Mouse (Mus musculus) forebrain, embryonic 14.5 days (tissue): ENCODE results near the gene Vgll2. TPM values are rescaled to one million over a fixed set of nuclear protein-coding genes. Genes with fewer than 3 reads are reported as not detected.
A peak's percentile ranks its signal among the peaks of the same experiment; 100 is the strongest.

ENCODE experiments used
- ATAC-seq: fragments of 200-750 bp; cut with Nextera tagmentation; 2 replicates; pipeline ENCODE4 v1.8.0; 2017; ENCODE audit warnings: mild to moderate bottlenecking, moderate library complexity
- DNase-seq: peaks from one replicate; pipeline ENCODE4 v3.0.0-alpha.2; 2015; ENCODE audit warnings: low spot score
- H3K27ac ChIP-seq: fragments of 300-500 bp; sonication (generic); 2 replicates; pipeline ENCODE4 v1.5.1; 2014; ENCODE audit warnings: low read depth, mild to moderate bottlenecking, control low read depth, low read length, moderate library complexity
- H3K27me3 ChIP-seq: fragments of 300-500 bp; sonication (generic); replicated peaks from 2 replicates; pipeline ENCODE4 v1.6.1; 2014; ENCODE audit warnings: low read length, control low read depth, mixed read lengths; ENCODE audit not compliant: control insufficient read depth, insufficient read depth
- H3K36me3 ChIP-seq: fragments of 300-500 bp; sonication (generic); 2 replicates; pipeline ENCODE4 v1.6.1; 2014; ENCODE audit warnings: low read length, control low read depth; ENCODE audit not compliant: control insufficient read depth, insufficient read depth
- H3K4me1 ChIP-seq: fragments of 300-500 bp; sonication (generic); 2 replicates; pipeline ENCODE4 v1.6.1; 2014; ENCODE audit warnings: antibody characterized with exemption, low read length, control low read depth; ENCODE audit not compliant: control insufficient read depth, insufficient read depth
- H3K4me2 ChIP-seq: fragments of 300-500 bp; sonication (generic); 2 replicates; pipeline ENCODE4 v1.6.1; 2014; ENCODE audit warnings: mild to moderate bottlenecking, control low read depth, low read length
- H3K4me3 ChIP-seq: fragments of 300-500 bp; sonication (generic); 2 replicates; pipeline ENCODE4 v1.5.1; 2014; ENCODE audit warnings: low read depth, low read length, control low read depth
- H3K9ac ChIP-seq: fragments of 300-500 bp; sonication (generic); 2 replicates; pipeline ENCODE4 v1.6.1; 2014; ENCODE audit warnings: mild to moderate bottlenecking, low read length, control low read depth, moderate library complexity
- H3K9me3 ChIP-seq: fragments of 300-500 bp; sonication (generic); replicated peaks from 2 replicates; pipeline ENCODE4 v1.6.1; 2016; ENCODE audit warnings: low read length, control low read depth, mixed read lengths; ENCODE audit not compliant: control insufficient read depth
- WGBS: fragments of 180-500 bp; shearing (Covaris S2); extraction: QIAGEN DNeasy Blood & Tissue Kit; methylation state at CpG from one replicate; pipeline ENCODE4 v1.1.7; 2014; 5-methylcytosine and 5-hydroxymethylcytosine counted together
- polyA plus RNA-seq: library from polyadenylated mRNA; unstranded; fragments of >200 nt; fragmentation: Nextera tagmentation; extraction: Ambion mirVana; gene quantifications from 2 replicates; pipeline ENCODE4 v1.2.1, GENCODE M21; 2014

Gene Vgll2
- polyA plus RNA-seq, 1 experiment from 2014 or later: 1.0 TPM

DNA sequence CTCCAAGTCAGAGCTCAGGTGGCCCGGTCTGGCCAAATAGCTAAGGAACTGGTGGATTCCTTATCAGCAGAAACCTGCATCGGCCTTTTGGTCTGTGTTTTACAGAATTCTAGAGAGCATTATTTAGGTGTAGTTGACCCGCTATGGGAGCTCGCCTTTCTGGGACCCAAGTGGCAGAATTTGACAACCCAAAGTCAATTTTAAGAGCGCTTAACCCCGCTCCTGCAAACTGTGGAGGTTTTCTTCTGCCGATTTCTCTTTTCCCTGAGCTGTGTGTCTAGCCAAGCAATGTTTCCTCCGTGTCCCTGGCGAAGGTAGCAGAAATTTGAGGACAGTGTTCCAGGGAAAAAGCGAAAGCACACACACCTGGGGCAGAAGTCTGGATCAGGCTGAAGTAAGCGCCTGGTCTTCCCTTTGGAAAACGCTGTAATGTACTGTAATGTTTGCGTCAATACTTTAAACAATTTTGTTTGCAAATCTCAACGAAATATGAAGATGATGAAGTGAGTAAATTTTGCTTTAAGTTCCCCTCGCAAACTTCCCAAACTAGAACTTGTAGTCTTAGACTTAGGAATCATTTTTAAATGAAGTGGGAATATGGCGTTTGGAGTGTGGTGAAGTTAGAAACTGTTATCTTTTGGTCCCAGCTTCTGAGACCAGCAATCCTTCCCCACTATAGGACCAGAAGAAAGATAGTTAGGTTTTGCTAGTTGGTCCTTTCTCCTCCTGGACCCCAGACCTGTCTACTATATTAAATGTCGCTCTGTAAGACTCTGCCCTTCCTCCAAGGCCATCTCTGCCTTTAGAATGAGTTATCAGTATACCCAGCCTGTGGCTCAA lies 1.1 kb downstream of the Vgll2 start:
- no peak for ATAC-seq
- DNase-seq: no peak
- Histone ChIP-seq H3K4me2 (peak overlapping the region; percentile 95), H3K4me1 (peaks cover 4% of the 10 kb centered on the region; the same call in 1 of the 2 replicates), H3K36me3 (no peaks in the 10 kb centered on the region), H3K4me3 (peak overlapping the region; percentile 45), H3K9me3 (no peaks in the 10 kb centered on the region), H3K27ac (no peak overlapping the region), H3K9ac (no peak overlapping the region; the same call in 1 of the 2 replicates), H3K27me3 (peaks cover 86% of the 10 kb centered on the region)
- 4% methylated on average over 17 of the region's 17 CpGs for WGBS

- Histone ChIP-seq H3K9ac (no peak overlapping the region), H3K27me3 (peaks cover 89% of the 10 kb centered on the region), H3K36me3 (no peaks in the 10 kb centered on the region), H3K9me3 (no peaks in the 10 kb centered on the region), H3K4me3 (no peak overlapping the region), H3K4me2 (no peak overlapping the region), H3K4me1 (peaks cover 4% of the 10 kb centered on the region; the same call in 1 of the 2 replicates), H3K27ac (no peak overlapping the region)
- DNase-seq (no peak), ATAC-seq (no peak)
- WGBS: 7% methylated on average over 2 of the region's 2 CpGs
These were observed 1.7 kb downstream of the Vgll2 start for GRCm38 (mm10) chr10:52024053-52024410.

GRCm38 (mm10) chr10:52025291-52025690 lies 3.0 kb downstream of the Vgll2 start:
- H3K4me3 ChIP-seq: no peak overlapping the region
- no peak overlapping the region for H3K27ac ChIP-seq
- WGBS: 0% methylated on average over 1 of the region's 1 CpGs
- H3K27me3 ChIP-seq: peaks cover 96% of the 10 kb centered on the region
- H3K9me3 ChIP-seq: no peaks in the 10 kb centered on the region
- H3K9ac ChIP-seq: no peak overlapping the region
- H3K4me1 ChIP-seq: peaks cover 4% of the 10 kb centered on the region; the same call in 1 of the 2 replicates
- no peak overlapping the region for H3K4me2 ChIP-seq
- no peak for ATAC-seq
- no peaks in the 10 kb centered on the region for H3K36me3 ChIP-seq
- DNase-seq: no peak

DNA sequence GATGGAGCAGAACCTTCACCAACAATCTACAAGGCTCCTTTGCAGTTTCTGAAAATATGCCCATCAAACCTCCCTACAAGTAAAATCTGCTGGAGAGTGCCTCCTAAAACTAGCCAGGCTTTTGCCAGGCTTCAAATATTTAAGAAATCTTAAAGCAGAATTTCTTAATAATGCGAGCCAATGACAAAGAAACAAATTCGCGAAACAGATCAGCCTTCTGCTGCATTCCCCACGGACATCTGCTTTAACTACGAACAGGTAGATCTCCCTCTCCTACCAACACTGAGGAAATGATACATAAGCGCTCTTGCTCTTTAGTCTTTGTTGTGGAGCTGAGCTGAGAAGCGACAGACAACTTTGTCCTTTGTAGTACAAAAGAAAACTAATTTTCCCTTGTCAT lies 3.5 kb downstream of the Vgll2 start:
- Histone ChIP-seq H3K4me3 (no peak overlapping the region), H3K9ac (no peak overlapping the region), H3K27ac (no peak overlapping the region), H3K36me3 (no peaks in the 10 kb centered on the region), H3K9me3 (no peaks in the 10 kb centered on the region), H3K4me1 (peaks cover 4% of the 10 kb centered on the region; the same call in 1 of the 2 replicates), H3K27me3 (peaks cover 94% of the 10 kb centered on the region), H3K4me2 (no peak overlapping the region)
- WGBS: 5% methylated on average over 7 of the region's 7 CpGs
- ATAC-seq: no peak
- DNase-seq: no peak

- 1% methylated on average over 60 of the region's 68 CpGs for WGBS
- peak overlapping the region; percentile 41 for H3K4me3 ChIP-seq
- peak overlapping the region; percentile 83 for H3K4me2 ChIP-seq
- H3K9me3 ChIP-seq: no peaks in the 10 kb centered on the region
- no peak overlapping the region for H3K27ac ChIP-seq
- ATAC-seq (peak; percentile 63), DNase-seq (no peak)
- H3K9ac ChIP-seq: peak overlapping the region; percentile 53
- H3K36me3 ChIP-seq: no peaks in the 10 kb centered on the region
- peaks cover 91% of the 10 kb centered on the region for H3K27me3 ChIP-seq
- no peaks in the 10 kb centered on the region for H3K4me1 ChIP-seq
These were observed 5.1 kb downstream of the Vgll2 start for GRCm38 (mm10) chr10:52027161-52028035.

DNA sequence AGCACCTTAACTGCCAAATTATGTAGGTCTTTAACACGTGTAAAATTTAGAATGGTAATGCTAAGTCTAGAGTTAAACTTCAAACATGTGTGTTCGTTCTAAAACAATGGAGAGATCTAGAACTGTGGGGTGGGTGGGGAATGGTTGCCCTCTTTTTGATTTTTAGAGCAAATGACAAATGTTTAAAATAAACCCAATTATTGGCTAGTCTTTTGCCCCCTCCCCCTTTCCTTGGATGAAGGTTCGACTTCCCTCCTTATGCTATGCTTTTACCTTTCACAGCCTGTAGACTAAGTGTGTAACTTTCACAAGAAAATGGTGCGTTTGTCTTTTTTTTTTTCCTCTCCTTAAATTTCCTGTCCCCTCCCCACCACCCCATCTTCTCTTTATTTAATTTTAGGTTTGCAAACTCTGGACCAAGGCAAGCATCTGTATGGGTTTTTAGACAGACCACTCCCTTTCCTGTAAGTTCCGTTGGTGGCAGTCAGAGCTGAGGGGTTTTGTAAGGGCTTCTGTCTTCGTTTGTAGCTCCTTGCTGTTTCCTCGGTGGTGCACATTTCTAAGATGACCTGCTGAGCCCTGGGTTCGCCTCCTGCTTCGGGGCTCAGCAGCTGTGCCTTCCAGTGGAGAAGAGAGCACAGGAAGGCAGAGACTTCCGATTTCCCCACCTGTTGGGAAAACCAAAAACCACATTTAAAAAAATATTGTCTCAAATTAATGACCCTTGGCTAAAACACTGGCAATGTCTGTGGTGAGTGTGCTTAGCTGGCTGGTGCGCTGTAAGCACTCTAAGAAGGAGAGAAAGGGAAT lies 6.5 kb downstream of the Vgll2 start:
- ATAC-seq (no peak), DNase-seq (no peak)
- H3K9ac ChIP-seq: no peak overlapping the region
- no peaks in the 10 kb centered on the region for H3K36me3 ChIP-seq
- H3K27ac ChIP-seq: no peak overlapping the region
- no peak overlapping the region for H3K4me2 ChIP-seq
- no peaks in the 10 kb centered on the region for H3K9me3 ChIP-seq
- peaks cover 80% of the 10 kb centered on the region for H3K27me3 ChIP-seq
- no peaks in the 10 kb centered on the region for H3K4me1 ChIP-seq
- H3K4me3 ChIP-seq: no peak overlapping the region
- WGBS: 2% methylated on average over 11 of the region's 11 CpGs

DNA sequence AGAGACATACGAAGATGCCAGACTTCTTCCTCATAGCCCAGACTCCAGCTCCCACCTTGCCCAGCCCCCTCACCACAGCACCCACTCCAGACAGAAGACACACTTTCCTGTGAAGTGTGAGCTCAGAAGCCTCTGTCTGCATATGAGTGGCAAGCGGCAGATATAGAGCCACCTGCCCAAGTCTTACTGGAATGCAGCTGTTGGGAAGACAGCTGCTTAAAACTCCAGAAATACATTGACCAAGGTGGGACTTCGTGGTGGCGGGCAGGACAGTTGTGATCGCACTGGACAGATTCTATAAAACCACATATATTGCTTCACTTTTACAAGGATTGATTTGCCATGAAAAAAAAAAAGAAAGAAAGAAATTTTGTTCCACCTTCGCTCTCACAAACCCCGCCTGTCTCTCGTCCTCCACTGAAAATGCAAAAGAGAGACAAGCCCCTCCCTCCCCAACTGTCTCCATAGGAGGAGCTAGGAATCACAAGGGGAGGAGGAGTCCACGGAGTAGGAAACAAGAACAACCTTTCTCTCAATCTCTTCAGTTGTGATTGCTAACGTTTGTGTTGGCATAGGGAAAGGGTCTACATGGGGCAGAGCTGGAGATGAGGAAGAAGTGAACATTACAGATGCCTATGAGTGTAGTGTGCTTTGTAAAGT lies 7.2 kb downstream of the Vgll2 start:
- DNase-seq: no peak
- H3K36me3 ChIP-seq: no peaks in the 10 kb centered on the region
- H3K4me1 ChIP-seq: no peaks in the 10 kb centered on the region
- 3% methylated on average over 10 of the region's 10 CpGs for WGBS
- no peak overlapping the region for H3K9ac ChIP-seq
- no peak overlapping the region for H3K4me2 ChIP-seq
- 0 out of 2 replicates have a peak, but pooled peaks have one; percentile 11 for ATAC-seq
- no peaks in the 10 kb centered on the region for H3K9me3 ChIP-seq
- no peak overlapping the region for H3K27ac ChIP-seq
- H3K4me3 ChIP-seq: no peak overlapping the region
- peaks cover 72% of the 10 kb centered on the region for H3K27me3 ChIP-seq

- H3K4me1 ChIP-seq: no peaks in the 10 kb centered on the region
- DNase-seq: no peak
These were observed 11.4 kb downstream of the Vgll2 start for GRCm38 (mm10) chr10:52033729-52034128.

More at GRCm38 (mm10) chr10:52033729-52034128, 11.4 kb downstream of the Vgll2 start:
- Histone ChIP-seq H3K9me3 (no peaks in the 10 kb centered on the region), H3K27ac (no peak overlapping the region), H3K4me3 (no peak overlapping the region), H3K27me3 (peaks cover 31% of the 10 kb centered on the region), H3K36me3 (no peaks in the 10 kb centered on the region), H3K9ac (no peak overlapping the region), H3K4me2 (no peak overlapping the region)
- ATAC-seq: no peak; the same call in 1 of the 2 replicates
